Mouse (Mus musculus) embryonic stem cell, embryonic (primary cell): ENCODE results near the gene Gm17657.
"Not testable (repeated sequence)": the region's sequence is repeated elsewhere in the genome, so short reads cannot be mapped to it uniquely, and the experiment has no call there.

Source experiments
- CTCF ChIA-PET, 4 experiments: fragments of 300-600 bp in 2 of 4; fragments of 350-600 bp in 2 of 4; sonication (Branson Sonifier 250); formaldehyde crosslinking; loops; one replicate each; lab custom pipeline; 2022; ENCODE audit warnings: inconsistent platforms in 2 of 4; lab: Charles Lee
- POLR2A ChIA-PET, 4 experiments: fragments of 300-600 bp in 2 of 4; fragments of 350-600 bp in 2 of 4; sonication (Branson Sonifier 250); formaldehyde crosslinking; loops; one replicate each; lab custom pipeline; 2022; ENCODE audit warnings: antibody characterized with exemption in 4 of 4, inconsistent platforms in 1 of 4; lab: Charles Lee

Gene Gm17657

GRCm38 (mm10) chr17:29498952-29499351 lies 50.5 kb downstream of the Gm17657 start:
- POLR2A ChIA-PET, result interaction anchor here in 3 of 4 experiments (0.5 to 2.5 kb wide), 11 partner anchors 7 to 281 kb away, joined by 3 to 15 read pairs (median 3); partner anchors contain the start of gene Pim1 (in 2 of the 3)
- CTCF ChIA-PET, result interaction anchor here in 3 of 4 experiments (0.6 to 1.9 kb wide), 4 partner anchors 20 to 432 kb away, joined by 3 to 5 read pairs (median 4); no protein-coding TSS in a partner anchor

DNA sequence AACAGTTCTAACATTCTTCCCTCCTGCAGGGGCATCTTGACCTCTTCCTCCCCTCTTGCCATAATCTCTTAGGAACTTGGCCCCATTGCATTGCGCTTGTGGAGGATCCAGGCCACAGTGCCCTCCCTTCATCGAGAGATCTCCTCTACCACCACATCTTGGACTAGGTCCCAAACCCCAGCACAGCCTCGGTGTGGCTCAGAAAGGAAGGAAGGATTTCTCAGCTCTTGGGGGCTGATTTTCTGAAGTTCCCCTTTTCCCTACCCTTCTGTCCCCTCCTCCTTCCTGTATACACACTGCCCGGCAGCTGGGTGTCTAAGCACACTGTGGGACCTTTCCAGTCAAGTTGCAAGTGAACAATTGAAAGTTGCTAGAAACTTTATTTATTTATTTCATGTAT lies 51.4 kb downstream of the Gm17657 start:
- ChIA-PET CTCF (no interaction called here), POLR2A (interaction anchor here in 1 of 4 experiments (0.7 to 1.1 kb wide), 2 partner anchors 70 to 210 kb away, joined by 3 to 4 read pairs; no protein-coding TSS in a partner anchor)

- POLR2A ChIA-PET, result interaction anchor here in 2 of 4 experiments (1.1 to 1.5 kb wide), 2 partner anchors 22 to 69 kb away, joined by 4 to 6 read pairs; no protein-coding TSS in a partner anchor
- CTCF ChIA-PET, result not testable (repeated sequence)
Measured at GRCm38 (mm10) chr17:29497481-29497880, 52.0 kb downstream of the Gm17657 start.

DNA sequence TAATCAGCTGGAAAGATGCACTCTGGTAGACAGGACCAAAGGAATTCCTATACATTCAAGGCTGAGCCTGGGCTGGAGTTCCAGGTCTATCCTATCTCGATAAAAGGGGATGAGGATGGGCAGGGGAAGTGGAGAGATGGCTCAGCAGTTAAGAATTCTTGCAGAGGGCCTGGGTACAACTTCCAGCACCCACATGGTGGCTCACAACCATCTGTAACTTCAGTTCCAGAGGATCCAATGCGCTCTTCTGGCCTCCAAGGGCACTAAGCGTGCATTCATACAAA lies 52.4 kb downstream of the Gm17657 start:
- ChIA-PET CTCF (no interaction called here), POLR2A (interaction anchor here in 2 of 4 experiments (0.8 to 1.5 kb wide), 9 partner anchors 22 to 121 kb away, joined by 3 to 6 read pairs (median 3); no protein-coding TSS in a partner anchor)

- POLR2A ChIA-PET, result interaction anchor here in 3 of 4 experiments (0.7 to 1.5 kb wide), 13 partner anchors 20 to 120 kb away, joined by 3 to 6 read pairs (median 3); no protein-coding TSS in a partner anchor
- CTCF ChIA-PET, result no interaction called here
Measured at GRCm38 (mm10) chr17:29496211-29497070, 53.0 kb downstream of the Gm17657 start.

DNA sequence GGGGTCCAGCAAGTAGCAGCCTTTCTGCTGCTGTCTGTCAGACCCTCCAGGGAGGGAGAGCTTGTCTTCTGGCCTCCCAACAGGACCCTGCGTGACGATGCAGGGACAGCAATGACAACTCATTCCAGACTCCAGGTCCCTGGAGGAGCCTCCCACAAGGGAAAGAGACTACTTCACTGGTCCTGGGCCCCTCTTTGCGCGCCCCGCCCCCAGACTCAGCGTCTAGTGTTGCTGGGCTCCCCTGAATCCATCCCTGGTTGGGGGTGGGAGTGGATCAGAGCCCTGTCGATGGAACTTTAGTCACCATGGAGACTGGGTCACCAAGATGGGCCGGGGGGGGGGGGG lies 54.7 kb downstream of the Gm17657 start:
- CTCF ChIA-PET, result interaction anchor here in 2 of 4 experiments (0.5 to 1.8 kb wide), 5 partner anchors 12 to 248 kb away, joined by 3 to 5 read pairs (median 3); no protein-coding TSS in a partner anchor
- POLR2A ChIA-PET, result interaction anchor here in 3 of 4 experiments (0.5 to 6.9 kb wide), 23 partner anchors 9 to 449 kb away, joined by 3 to 188 read pairs (median 5); no protein-coding TSS in a partner anchor

DNA sequence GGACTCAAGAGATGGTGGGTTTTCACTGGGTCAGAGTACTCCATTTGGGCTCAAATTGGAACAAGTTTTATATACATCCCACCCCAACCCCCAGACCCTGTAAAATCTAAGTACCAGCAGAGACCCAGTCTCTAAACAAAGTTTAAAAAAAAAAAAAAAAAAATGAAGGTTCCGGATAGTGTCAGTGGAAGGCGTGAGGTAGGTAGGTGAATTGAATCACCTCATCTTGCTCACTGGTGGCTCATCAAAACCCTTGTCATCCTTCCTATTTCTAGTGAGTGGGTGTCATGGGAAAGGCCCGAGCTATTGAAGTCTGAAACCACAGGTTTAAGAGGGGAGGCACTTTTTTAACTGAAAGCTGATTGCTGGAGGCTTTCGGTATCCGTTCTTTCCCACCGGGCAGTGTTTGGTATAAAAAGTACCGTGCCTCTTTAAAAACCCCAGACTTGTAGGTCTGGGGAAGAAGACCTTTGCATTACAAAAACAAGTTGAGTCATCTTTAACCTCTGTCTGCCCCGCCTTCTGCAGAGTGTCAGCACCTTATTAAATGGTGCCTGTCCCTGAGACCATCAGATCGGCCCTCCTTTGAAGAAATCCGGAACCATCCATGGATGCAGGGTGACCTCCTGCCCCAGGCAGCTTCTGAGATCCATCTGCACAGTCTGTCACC lies 55.2 kb downstream of the Gm17657 start:
- POLR2A ChIA-PET, result interaction anchor here in 3 of 4 experiments (0.5 to 6.9 kb wide), 30 partner anchors 9 to 448 kb away, joined by 3 to 188 read pairs (median 4); no protein-coding TSS in a partner anchor
- CTCF ChIA-PET, result interaction anchor here in 3 of 4 experiments (0.5 to 1.8 kb wide), 10 partner anchors 11 to 247 kb away, joined by 3 to 5 read pairs (median 3); no protein-coding TSS in a partner anchor

- ChIA-PET POLR2A (interaction anchor here in 3 of 4 experiments (0.6 to 6.9 kb wide), 41 partner anchors 8 to 1476 kb away, joined by 3 to 188 read pairs (median 4); partner anchors contain the start of gene Mtch1 (in 1 of the 3)), CTCF (interaction anchor here (0.5 to 1.8 kb wide), 12 partner anchors 11 to 109 kb away, joined by 3 to 5 read pairs (median 3); no protein-coding TSS in a partner anchor)
Measured at GRCm38 (mm10) chr17:29493461-29493980, 55.9 kb downstream of the Gm17657 start.

- POLR2A ChIA-PET, result interaction anchor here (0.6 to 6.9 kb wide), 75 partner anchors 7 to 436 kb away, joined by 3 to 188 read pairs (median 5); partner anchors contain the start of gene Mtch1 (in 2 of the 4)
- CTCF ChIA-PET, result interaction anchor here (0.6 to 1.8 kb wide), 27 partner anchors 10 to 1359 kb away, joined by 3 to 9 read pairs (median 4); no protein-coding TSS in a partner anchor
Measured at GRCm38 (mm10) chr17:29492269-29493191, 56.9 kb downstream of the Gm17657 start.

DNA sequence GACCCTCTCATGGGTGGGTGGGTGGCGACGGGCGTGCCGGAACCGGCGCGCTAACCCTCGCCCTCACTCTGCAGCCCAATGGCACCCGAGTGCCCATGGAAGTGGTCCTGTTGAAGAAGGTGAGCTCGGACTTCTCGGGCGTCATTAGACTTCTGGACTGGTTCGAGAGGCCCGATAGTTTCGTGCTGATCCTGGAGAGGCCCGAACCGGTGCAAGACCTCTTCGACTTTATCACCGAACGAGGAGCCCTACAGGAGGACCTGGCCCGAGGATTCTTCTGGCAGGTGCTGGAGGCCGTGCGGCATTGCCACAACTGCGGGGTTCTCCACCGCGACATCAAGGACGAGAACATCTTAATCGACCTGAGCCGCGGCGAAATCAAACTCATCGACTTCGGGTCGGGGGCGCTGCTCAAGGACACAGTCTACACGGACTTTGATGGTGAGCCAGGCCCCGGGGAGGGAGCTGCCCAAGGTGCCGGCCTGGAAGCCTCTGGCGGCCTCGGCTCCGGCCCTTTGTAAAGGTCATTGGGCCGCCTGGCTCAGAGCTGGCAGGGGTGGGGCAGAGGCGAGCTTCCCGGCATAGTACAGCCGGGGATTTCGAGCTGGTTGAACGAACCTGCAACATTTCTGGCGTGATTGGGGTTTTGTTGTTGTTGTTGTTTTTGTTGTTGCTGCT lies 57.7 kb downstream of the Gm17657 start:
- CTCF ChIA-PET, result interaction anchor here (0.6 to 1.7 kb wide), 20 partner anchors 9 to 1358 kb away, joined by 3 to 9 read pairs (median 4); no protein-coding TSS in a partner anchor
- POLR2A ChIA-PET, result interaction anchor here (0.6 to 6.9 kb wide), 56 partner anchors 8 to 435 kb away, joined by 3 to 188 read pairs (median 5); partner anchors contain the start of gene Mtch1 (in 1 of the 4)

DNA sequence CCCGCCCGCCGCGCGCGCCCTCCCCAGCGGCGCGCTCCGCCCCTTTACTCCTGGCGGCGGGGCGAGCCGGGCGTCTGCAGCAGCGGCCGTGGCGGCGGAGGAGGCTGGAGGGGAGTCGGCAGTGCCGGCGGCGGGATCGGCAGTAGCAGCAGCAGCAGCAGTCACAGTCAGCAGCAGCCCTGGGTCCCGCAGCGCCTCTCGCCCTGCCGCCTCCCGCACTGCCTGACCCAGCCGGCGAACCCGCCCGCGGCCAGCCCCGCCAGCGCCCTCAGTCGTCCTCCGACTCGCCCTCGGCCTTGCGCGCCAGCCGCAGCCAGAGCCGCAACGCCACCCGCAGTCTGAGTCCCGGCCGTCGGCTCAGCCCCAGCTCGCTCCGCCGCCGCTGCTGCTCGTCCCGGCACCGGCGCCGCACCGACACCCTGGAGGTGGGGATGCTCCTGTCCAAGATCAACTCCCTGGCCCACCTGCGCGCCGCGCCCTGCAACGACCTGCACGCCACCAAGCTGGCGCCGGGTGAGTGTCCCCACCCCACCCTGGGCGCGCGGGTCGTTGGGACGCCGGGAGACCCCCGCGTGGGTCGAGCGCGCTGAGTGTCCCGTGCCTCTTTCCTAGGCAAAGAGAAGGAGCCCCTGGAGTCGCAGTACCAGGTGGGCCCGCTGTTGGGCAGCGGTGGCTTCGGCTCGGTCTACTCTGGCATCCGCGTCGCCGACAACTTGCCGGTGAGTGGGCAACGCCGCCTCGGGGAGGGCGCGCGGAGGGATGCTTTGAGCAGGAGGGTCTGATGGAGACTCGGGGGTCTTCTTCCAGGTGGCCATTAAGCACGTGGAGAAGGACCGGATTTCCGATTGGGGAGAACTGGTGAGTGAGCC lies 58.5 kb downstream of the Gm17657 start, which contains the start of gene Pim1:
Gene Pim1 (plus strand): TSS at position 41 of the 869 bp plus-strand sequence.
- ChIA-PET CTCF (interaction anchor here (0.7 to 1.7 kb wide), 19 partner anchors 8 to 188 kb away, joined by 3 to 9 read pairs (median 3); no protein-coding TSS in a partner anchor), POLR2A (interaction anchor here (0.6 to 6.9 kb wide), 97 partner anchors 8 to 868 kb away, joined by 3 to 188 read pairs (median 5); partner anchors contain the start of genes Mtch1 (in 2 of the 4) and Srsf3 (in 1 of the 4))

DNA sequence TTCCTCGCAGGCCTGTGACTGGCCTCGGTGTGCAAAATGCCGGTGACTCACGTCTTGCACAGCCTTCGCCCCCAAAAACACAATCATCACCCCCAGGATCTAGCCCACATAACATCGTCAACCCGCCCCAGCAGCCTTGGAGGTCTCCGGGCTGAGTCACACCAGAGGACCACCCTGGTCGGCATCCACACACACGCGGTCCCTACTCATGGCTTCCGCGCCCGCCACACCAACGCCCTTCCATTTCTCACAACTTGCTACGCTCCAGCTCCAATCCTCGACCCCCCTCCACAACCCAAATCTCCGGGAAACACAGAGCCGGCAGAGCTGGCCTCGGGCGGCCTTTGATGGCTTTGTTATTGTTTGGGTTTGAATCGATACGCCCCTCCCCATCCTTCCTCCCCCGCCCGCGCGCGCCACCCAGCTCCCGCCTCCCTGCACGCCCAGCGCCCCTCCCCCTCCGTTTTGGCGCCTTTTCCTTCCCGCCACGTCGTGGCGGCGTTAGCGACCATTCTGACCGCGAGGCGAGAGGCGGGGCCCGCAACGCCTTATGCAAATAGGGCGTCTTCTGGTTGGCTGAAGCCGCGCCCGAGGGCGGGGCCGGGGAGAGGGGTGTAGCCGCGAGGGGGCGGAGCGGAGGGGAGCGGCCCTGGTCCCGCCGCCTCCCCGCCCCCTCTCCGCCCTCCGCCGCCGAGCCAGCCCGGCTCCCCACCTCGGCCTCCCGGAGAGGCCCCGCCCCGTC lies 59.3 kb downstream of the Gm17657 start:
- ChIA-PET CTCF (interaction anchor here (0.6 to 1.5 kb wide), 16 partner anchors 8 to 720 kb away, joined by 3 to 5 read pairs (median 3); no protein-coding TSS in a partner anchor), POLR2A (interaction anchor here (0.5 to 6.9 kb wide), 93 partner anchors 7 to 1410 kb away, joined by 3 to 188 read pairs (median 5); partner anchors contain the start of genes Mtch1 (in 2 of the 4), Srsf3 (in 2 of the 4), Fgd2 (in 1 of the 4) and Stk38 (in 1 of the 4))

DNA sequence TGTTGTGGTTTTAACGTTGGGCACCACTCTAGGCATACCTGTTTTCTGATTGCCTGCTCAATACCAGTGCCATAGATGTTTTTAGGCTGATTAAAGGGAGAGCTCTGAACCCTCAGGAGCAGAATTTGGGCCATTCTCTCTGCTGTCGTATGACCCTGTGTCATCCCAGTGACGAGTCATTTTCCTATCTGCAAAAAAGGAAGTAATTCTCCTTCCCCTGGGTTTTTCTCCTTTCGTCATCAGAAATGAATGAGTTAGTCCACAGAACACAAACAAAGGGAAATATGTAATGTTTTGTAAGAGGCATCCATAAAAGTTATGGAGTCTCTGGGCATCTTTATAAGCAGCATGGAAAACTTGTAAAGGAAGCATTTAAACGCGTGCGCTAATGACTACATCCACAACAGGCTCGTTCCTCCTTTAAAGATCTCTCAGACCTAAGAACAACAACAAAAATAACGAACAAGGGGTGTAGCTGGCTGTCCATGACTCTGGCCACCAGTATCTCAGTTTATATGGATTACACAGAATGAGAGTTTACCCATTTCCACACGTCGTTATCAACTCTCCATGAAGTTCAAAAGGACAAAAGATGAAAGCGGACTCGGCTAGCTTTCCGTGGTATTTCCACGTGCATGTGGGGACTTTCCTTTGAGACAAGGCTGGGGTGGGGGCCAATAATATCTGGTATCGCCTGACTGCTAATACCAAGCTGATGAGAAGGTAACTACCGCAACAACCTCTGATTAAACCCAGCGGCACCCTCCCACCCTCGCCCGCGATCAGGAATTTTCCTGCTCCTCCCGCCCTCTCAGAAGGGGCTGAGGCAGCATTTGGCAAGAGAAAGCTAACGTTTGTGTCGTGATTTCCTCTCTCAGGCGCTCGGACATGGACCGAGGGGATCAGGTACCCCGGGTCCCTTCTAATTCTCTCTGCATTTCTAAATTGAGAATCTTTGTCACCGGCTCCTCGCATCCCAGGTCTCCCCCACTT lies 60.2 kb downstream of the Gm17657 start:
- POLR2A ChIA-PET, result interaction anchor here (0.5 to 6.9 kb wide), 94 partner anchors 6 to 1409 kb away, joined by 3 to 188 read pairs (median 5); partner anchors contain the start of genes Mtch1 (in 2 of the 4), Srsf3 (in 2 of the 4), Fgd2 (in 1 of the 4) and Stk38 (in 1 of the 4)
- CTCF ChIA-PET, result interaction anchor here (0.5 to 1.5 kb wide), 17 partner anchors 11 to 719 kb away, joined by 3 to 5 read pairs (median 3); no protein-coding TSS in a partner anchor
